Mouse (Mus musculus) testis, adult 2 months (tissue): ENCODE results near the gene Snx25. TPM values are rescaled to one million over a fixed set of nuclear protein-coding genes. Genes with fewer than 3 reads are reported as not detected.
"Not testable (repeated sequence)": the region's sequence is repeated elsewhere in the genome, so short reads cannot be mapped to it uniquely, and the experiment has no call there.

Source experiments
- H3K27ac ChIP-seq: fragments of 200-500 bp; 2 replicates; pipeline ENCODE4 v1.5.1; 2012; ENCODE audit warnings: low read depth, low read length; ENCODE audit not compliant: control insufficient read depth, insufficient read depth
- H3K27me3 ChIP-seq: fragments of 200-500 bp; 2 replicates; pipeline ENCODE4 v1.6.1; 2012; ENCODE audit warnings: mild to moderate bottlenecking, low read length, moderate library complexity; ENCODE audit not compliant: control insufficient read depth, insufficient read depth
- H3K36me3 ChIP-seq: fragments of 200-500 bp; 2 replicates; pipeline ENCODE4 v1.6.1; 2012; ENCODE audit warnings: mild to moderate bottlenecking, low read length; ENCODE audit not compliant: control insufficient read depth, insufficient read depth
- H3K4me1 ChIP-seq: fragments of 200-500 bp; 2 replicates; pipeline ENCODE4 v1.6.1; 2012; ENCODE audit warnings: low read length; ENCODE audit not compliant: control insufficient read depth, insufficient read depth
- H3K4me3 ChIP-seq: fragments of 200-500 bp; 2 replicates; pipeline ENCODE4 v1.5.1; 2012; ENCODE audit warnings: low read depth, mild to moderate bottlenecking, low read length, moderate library complexity, mixed read lengths; ENCODE audit not compliant: control insufficient read depth
- CTCF ChIP-seq: fragments of 200-500 bp; IDR thresholded peaks from 2 replicates; pipeline ENCODE4 v1.5.1; 2012; ENCODE audit warnings: low read depth, mild to moderate bottlenecking, inconsistent platforms, low read length, moderate library complexity; ENCODE audit not compliant: control insufficient read depth, insufficient read depth, insufficient replicate concordance
- POLR2A ChIP-seq: fragments of 200-500 bp; IDR thresholded peaks from 2 replicates; pipeline ENCODE4 v1.6.1; 2012; ENCODE audit warnings: low read depth, mild to moderate bottlenecking, inconsistent platforms, low read length, moderate library complexity; ENCODE audit not compliant: control insufficient read depth
- polyA plus RNA-seq: library from polyadenylated mRNA; depleted of rRNA; stranded (reverse); fragments of >200 nt; gene quantifications from 2 replicates; pipeline ENCODE4 v1.2.3, GENCODE M21; 2012

The Snx25 gene
- polyA plus RNA-seq, 1 experiment = 16.2 TPM

DNA sequence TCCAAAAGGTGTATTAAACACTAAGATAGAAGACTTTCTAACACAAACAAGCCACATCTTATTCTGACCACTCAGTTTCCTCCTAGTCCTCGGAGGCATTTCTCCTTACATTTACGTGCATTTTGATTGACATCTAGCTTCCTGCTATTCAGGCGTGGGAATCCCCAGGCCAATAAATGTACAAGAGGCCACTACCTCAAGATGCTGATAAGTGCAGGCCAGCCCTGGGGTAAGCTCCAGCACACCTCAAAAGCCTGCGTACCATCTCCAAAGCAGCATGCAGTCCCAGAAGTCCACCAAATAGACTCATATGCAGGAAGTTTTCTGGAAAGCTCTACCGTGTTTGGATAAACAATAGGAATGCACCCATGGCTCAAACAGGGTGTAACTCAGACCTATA, 8.5 kb downstream of the Snx25 start:
- Histone ChIP-seq H3K4me3 (no peak overlapping the region), H3K27ac (no peak overlapping the region), H3K36me3 (no peaks in the 10 kb centered on the region), H3K27me3 (no peaks in the 10 kb centered on the region), H3K4me1 (no peaks in the 10 kb centered on the region)
- TF ChIP-seq CTCF (no peak), POLR2A (no peak)

DNA sequence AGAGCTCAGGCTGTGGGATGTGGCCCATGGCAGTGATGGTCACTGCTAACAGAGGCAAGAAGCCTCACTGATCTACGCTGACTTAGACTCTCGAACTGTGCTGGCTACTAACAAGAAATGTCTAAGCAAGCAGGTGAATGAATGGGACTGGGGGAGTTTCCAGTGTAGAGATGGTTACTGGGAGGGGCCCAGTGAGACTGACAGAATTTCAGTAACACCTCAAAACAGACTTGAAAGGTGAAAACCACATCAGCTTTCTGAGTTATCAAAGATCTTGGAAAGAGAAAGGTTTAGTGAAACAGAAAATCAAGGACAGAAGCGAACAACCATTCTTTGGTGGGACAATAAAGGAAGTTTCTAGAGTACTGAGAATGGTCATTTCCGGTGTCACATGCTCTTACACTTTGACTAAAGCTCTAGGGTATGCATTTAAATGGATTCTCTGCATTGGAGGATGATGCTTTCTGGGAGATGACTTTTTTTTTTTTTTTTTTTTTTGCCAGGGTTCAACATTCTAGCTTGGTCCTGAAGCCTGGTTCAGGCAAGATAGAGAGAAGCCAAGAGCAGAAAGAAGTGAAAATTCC, 9.4 kb downstream of the Snx25 start:
- Histone ChIP-seq H3K4me3 (no peak overlapping the region), H3K27ac (no peak overlapping the region), H3K4me1 (no peaks in the 10 kb centered on the region), H3K36me3 (no peaks in the 10 kb centered on the region), H3K27me3 (no peaks in the 10 kb centered on the region)
- TF ChIP-seq POLR2A = no peak
- no peak for TF ChIP-seq CTCF

DNA sequence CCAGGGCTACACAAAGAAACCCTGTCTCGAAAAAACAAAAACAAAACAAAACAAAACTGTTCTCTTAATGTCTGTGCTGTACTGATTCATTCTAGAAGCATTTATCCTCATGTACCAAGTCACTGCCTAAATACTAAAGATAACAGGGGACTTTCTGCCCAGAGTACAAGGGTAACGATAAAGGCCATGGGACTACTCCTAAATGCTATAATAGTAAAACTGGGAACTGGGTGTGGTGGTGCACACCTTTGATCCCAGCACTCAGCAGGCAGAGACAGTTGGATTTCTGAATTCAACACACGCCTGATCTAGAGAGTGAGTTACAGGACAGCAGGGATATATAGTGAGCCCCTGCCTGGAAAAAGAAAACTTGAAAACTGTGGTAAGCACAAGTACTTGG, 10.3 kb downstream of the Snx25 start:
- Histone ChIP-seq H3K27me3 (no peaks in the 10 kb centered on the region), H3K27ac (no peak overlapping the region), H3K36me3 (no peaks in the 10 kb centered on the region; the same call in 1 of the 2 replicates), H3K4me1 (no peaks in the 10 kb centered on the region), H3K4me3 (no peak overlapping the region)
- no peak for TF ChIP-seq POLR2A
- TF ChIP-seq CTCF = no peak

DNA sequence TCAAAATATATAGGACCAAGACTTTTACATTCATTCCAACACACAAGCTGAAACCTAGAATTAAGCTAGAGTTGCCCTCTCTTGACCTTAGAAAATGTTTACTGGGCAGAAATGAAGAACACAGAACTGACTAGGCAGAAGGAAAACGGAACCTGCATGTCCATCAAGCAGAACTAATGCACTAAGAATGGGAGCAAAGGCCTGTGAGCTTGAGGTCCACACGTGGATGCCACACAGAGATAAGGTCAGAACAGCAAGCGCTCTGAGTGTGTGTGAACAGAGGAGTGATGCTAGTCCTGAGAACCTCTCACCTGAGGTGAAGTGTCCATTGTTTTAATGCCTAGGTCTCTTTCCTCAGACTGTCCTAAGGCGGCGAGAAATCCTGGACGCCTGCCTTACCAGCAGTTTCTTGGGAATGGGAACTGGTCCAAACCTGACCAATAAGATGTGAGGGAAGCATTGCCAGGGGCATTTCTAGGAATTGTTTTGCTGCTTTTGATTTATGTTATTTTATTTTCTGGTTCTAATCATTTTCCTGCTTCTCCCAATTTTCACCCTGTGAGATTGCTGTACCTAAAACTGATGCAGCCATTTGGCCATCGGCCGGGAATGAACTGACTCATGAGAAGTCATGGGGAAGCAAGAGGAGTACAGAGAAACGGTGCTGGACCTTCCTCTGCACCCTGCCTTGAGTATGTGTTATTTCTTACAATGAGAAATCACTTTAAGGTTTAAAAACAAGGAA, 11.4 kb downstream of the Snx25 start:
- Histone ChIP-seq H3K36me3 (no peaks in the 10 kb centered on the region; the same call in 1 of the 2 replicates), H3K4me1 (no peaks in the 10 kb centered on the region), H3K4me3 (no peak overlapping the region), H3K27me3 (no peaks in the 10 kb centered on the region), H3K27ac (no peak overlapping the region)
- TF ChIP-seq CTCF (no peak), POLR2A (no peak)

DNA sequence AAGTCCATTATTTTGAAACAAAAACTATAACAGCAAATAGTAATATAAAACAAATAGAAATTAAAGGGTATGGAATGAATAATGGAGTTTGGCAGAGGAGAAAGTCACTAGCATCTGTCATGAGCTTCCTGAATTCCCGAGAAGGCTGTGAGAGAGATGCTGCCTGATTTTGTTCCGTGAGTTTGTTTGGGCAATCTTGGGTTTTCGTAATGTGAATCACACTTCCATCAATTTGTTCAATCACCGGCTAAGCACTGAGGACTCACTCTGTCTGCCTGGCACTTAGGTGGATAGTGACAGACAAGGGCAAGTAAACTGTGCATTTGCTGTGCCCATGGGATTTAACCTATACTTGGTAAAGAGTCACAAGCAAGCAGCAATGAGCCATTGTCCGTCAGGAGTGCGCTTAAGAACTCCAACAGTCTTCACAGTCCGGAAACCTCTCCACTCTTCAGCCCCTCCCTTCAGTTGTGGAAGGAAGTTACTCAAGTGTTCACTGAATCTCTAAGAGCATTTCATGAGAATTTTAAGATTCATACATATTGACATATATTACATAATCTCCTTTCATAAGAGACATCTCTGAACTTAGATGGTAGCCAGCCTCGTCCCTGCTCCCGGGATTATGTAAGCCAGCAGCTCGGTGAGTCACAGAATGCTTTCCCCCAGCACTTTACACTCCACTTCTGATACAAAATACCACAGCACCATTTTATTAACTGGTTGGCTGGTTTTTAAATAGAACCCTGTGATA, 13.9 kb downstream of the Snx25 start:
- no peak overlapping the region for H3K27ac ChIP-seq
- H3K36me3 ChIP-seq = no peaks in the 10 kb centered on the region; the same call in 1 of the 2 replicates
- no peak overlapping the region for H3K4me3 ChIP-seq
- H3K4me1 ChIP-seq = no peaks in the 10 kb centered on the region
- TF ChIP-seq CTCF (no peak), POLR2A (no peak)
- no peaks in the 10 kb centered on the region for H3K27me3 ChIP-seq

DNA sequence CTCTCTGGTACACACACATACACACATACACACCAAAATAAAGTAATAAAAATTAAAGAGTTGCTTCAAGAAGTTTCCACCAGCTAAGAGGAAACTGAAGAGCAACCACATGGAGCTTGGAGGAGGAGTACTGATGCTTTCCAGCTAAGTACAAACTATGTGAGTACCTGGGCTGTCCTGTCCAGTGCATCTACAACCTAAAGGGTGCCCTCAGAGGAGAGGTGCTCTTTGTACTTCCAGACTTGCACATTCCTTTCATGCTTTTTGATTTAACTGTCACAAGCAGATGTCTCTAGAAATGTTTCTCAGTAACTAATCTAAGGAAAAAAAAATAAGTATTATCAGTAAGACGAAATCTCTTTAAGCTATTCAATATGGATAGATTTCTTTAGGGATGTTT, 14.6 kb downstream of the Snx25 start:
- H3K27ac ChIP-seq = no peak overlapping the region
- no peaks in the 10 kb centered on the region; the same call in 1 of the 2 replicates for H3K36me3 ChIP-seq
- no peak overlapping the region for H3K4me3 ChIP-seq
- no peaks in the 10 kb centered on the region for H3K4me1 ChIP-seq
- no peaks in the 10 kb centered on the region for H3K27me3 ChIP-seq
- TF ChIP-seq CTCF (no peak), POLR2A (no peak)

DNA sequence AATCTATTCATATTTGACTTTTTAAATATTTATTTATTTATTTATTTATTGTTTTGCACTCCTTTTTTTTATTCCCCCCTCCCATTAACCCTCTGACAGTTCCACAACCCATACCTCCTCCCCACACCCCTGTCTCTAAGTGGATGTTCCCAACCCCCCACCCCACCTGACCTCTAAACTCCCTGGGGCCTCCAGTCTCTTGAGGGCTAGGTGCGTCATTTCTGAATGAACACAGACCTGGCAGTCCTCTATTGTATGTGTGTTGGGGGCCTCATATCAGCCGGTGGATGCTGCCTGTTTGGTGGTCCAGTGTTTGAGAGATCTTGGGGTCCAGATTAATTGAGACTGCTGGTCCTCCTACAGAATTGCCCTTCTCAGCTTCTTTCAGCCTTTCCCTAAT, 16.4 kb downstream of the Snx25 start:
- H3K4me1 ChIP-seq, H3K27me3 ChIP-seq, H3K27ac ChIP-seq, H3K36me3 ChIP-seq, H3K4me3 ChIP-seq: not testable (repeated sequence)

DNA sequence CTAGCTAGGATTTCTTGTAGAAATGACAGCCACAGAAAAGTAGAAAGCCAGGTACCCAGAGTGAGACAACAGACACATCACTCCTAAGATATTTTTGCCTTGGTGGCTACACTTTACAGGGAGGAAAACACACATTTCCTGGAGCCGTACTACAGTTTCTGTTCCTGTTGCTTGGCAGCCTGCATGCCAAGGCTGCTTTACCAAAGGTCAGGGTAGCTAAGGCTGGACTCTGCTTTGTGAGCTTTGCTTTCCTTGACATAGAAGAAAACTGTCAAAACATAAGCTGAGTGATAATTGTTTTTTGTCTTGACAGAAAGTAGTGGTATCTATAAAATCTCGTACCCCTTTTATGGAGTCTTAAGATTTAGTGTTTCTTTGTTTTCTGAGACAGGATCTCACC, 21.5 kb downstream of the Snx25 start:
- Histone ChIP-seq H3K27me3 (no peaks in the 10 kb centered on the region), H3K27ac (no peak overlapping the region), H3K36me3 (no peaks in the 10 kb centered on the region), H3K4me1 (no peaks in the 10 kb centered on the region), H3K4me3 (no peak overlapping the region)
- TF ChIP-seq CTCF (no peak), POLR2A (no peak)
